Mouse (Mus musculus): ENCODE data around the gene T2. TPM values are rescaled to one million over a fixed set of nuclear protein-coding genes. Genes with fewer than 3 reads are reported as not detected.

The T2 gene
- polyA plus RNA-seq, 1 experiment from 2014 or later, result 0.38 TPM

GRCm38 (mm10) chr17:8463482-8464128 lies 107.8 kb downstream of the T2 start:
- 27% methylated on average over 9 of the region's 9 CpGs for WGBS
- no peaks in the 10 kb centered on the region for H3K36me3 ChIP-seq
- H3K4me3 ChIP-seq, result no peak overlapping the region
- H3K27me3 ChIP-seq, result peaks cover 39% of the 10 kb centered on the region
- H3K27ac ChIP-seq, result no peak overlapping the region
- ATAC-seq (ENCODE audit: low FRiP score), result peak; percentile 65; the same call in 1 of the 2 replicates
- no peak overlapping the region for H3K4me2 ChIP-seq
- H3K9ac ChIP-seq, result no peak overlapping the region
- no peaks in the 10 kb centered on the region for H3K9me3 ChIP-seq
- peaks cover 5% of the 10 kb centered on the region; the same call in 1 of the 2 replicates for H3K4me1 ChIP-seq (replicated peaks)

GRCm38 (mm10) chr17:8467771-8468170 lies 112.0 kb downstream of the T2 start:
- Histone ChIP-seq H3K4me1 (replicated peaks) (peaks cover 5% of the 10 kb centered on the region; the same call in 1 of the 2 replicates), H3K9ac (no peak overlapping the region), H3K4me3 (no peak overlapping the region), H3K27ac (no peak overlapping the region), H3K27me3 (peaks cover 46% of the 10 kb centered on the region), H3K9me3 (no peaks in the 10 kb centered on the region), H3K36me3 (no peaks in the 10 kb centered on the region), H3K4me2 (no peak overlapping the region)
- ATAC-seq (ENCODE audit: low FRiP score), result no peak
- WGBS, result 85% methylated on average over 3 of the region's 3 CpGs

GRCm38 (mm10) chr17:8468716-8469344 lies 113.0 kb downstream of the T2 start:
- Histone ChIP-seq H3K36me3 (no peaks in the 10 kb centered on the region), H3K27me3 (peaks cover 46% of the 10 kb centered on the region), H3K9me3 (no peaks in the 10 kb centered on the region), H3K4me1 (replicated peaks) (peaks cover 5% of the 10 kb centered on the region; the same call in 1 of the 2 replicates), H3K4me2 (no peak overlapping the region), H3K9ac (0 out of 2 replicates have a peak overlapping the region, but pooled peaks have one; percentile 14), H3K27ac (no peak overlapping the region), H3K4me3 (no peak overlapping the region)
- ATAC-seq (ENCODE audit: low FRiP score), result peak; percentile 83
- WGBS, result 15% methylated on average over 19 of the region's 19 CpGs

Other genes with a start within 250 kb of the T2 start
- gene Gm49673, start 208.2 kb upstream of the T2 start, polyA plus RNA-seq (2015; fragmentation: Nextera tagmentation; extraction: Ambion mirVana), result not detected in 2 replicates
- 14.9 and 15.2 TPM in 2 replicates for gene Rnaset2a, start 207.9 kb upstream of the T2 start, polyA plus RNA-seq (2015; fragmentation: Nextera tagmentation; extraction: Ambion mirVana)
- gene Fgfr1op, start 190.5 kb upstream of the T2 start, polyA plus RNA-seq (2015; fragmentation: Nextera tagmentation; extraction: Ambion mirVana), result 26.6 and 28.1 TPM in 2 replicates
- gene Ccr6, start 119.9 kb upstream of the T2 start, polyA plus RNA-seq (2015; fragmentation: Nextera tagmentation; extraction: Ambion mirVana), result not detected in 2 replicates
- 241 and 254 TPM in 2 replicates for gene Mpc1, start 73.1 kb upstream of the T2 start, polyA plus RNA-seq (2015; fragmentation: Nextera tagmentation; extraction: Ambion mirVana)
- gene Sft2d1, start 44.9 kb upstream of the T2 start, polyA plus RNA-seq (2015; fragmentation: Nextera tagmentation; extraction: Ambion mirVana), result 151 and 154 TPM in 2 replicates
- 9.6 TPM in 2 replicates for gene Prr18, start 18.5 kb upstream of the T2 start, polyA plus RNA-seq (2015; fragmentation: Nextera tagmentation; extraction: Ambion mirVana)
- 0.44 and 0.52 TPM in 2 replicates for gene T, start 78.4 kb downstream of the T2 start, polyA plus RNA-seq (2015; fragmentation: Nextera tagmentation; extraction: Ambion mirVana)
- 12.5 and 14.5 TPM in 2 replicates for gene Pde10a, start 169.4 kb downstream of the T2 start, polyA plus RNA-seq (2015; fragmentation: Nextera tagmentation; extraction: Ambion mirVana)
- gene Gm17087, start 211.0 kb downstream of the T2 start, polyA plus RNA-seq (2015; fragmentation: Nextera tagmentation; extraction: Ambion mirVana), result not detected in 2 replicates

All from hindbrain, embryonic 13.5 days (tissue).